Mouse (Mus musculus) NIH3T3 (cell line): ENCODE results near the gene Slain1.

ENCODE experiments used
- DNase-seq: peaks from one replicate; pipeline ENCODE4 v3.0.0-alpha.2; 2012; ENCODE audit warnings: low read depth

Gene Slain1

GRCm38 (mm10) chr14:103649896-103650334 is at the start of gene Slain1:
Gene Slain1 (plus strand): TSS chr14:103650228.
- DNase-seq: no peak

GRCm38 (mm10) chr14:103608063-103608462 is 42.0 kb upstream of the Slain1 start:
- DNase-seq: no peak

DNA sequence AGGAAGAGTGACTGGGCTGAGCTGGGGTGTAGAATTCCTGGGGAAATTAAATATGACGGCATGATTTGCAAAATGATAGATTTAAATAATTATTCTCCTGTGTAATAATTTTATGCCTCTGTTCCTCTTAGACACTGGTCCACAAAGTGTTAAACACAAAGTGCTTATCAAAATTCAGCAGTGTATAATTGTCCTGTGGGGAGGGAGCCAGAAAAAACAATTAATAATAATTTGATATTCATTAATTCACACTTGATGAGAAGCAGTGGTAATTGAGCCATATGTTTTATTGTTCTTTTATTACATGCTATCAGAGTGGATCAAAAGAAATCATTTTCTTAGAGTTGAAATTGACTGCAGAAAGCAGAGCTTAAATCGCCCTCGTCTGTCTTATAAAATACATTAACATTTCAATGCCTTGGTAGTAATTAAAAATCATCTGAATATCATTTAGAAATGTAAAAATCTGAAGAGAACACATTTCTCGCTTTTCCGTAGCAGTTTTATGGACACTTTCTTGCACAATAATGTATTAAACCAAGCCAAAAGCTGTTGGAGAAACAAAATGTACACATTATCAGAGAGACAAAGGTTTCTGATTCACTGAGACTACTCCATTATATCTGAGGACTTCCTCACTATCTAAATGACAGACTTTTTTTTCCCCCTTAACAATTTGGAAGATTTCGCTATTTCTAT is 36.3 kb upstream of the Slain1 start:
- DNase-seq: no peak

DNA sequence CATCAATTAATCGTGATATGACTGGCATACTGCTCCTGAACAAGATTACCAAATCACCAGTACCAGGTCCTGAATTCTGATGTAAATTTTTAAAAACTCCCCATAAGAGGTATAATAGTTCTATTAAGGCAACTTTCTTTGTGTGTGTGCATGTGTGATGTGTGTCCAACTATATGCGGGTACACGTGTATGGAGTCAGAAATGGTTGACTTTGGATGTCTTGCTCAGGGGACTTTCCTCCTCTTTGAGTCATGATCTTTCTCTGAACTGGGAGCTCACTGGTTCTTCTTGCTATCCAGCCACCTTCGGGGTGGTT is 35.8 kb upstream of the Slain1 start:
- no peak for DNase-seq

- no peak for DNase-seq
Measured at GRCm38 (mm10) chr14:103619756-103620155, 30.3 kb upstream of the Slain1 start.

DNA sequence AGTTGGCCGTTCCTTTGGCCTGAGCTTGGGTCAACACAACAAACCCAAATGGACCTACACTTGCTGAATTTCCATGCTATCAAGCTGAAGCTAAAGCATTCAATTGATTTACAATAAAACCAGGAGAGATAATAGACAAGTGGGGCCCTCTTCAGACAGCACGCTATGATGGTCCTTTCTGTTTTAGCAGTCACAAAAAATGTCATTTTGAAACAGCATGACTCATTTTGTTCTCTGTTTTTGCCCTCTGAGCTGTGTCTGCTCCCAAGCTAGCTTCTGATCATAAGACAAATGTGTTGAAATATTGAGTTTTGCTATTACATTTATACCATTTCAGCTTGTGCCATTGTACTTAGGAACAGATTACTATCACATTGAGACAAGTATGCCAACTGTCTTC is 28.8 kb upstream of the Slain1 start:
- DNase-seq: no peak

GRCm38 (mm10) chr14:103626100-103626499 is 23.9 kb upstream of the Slain1 start:
- no peak for DNase-seq

DNA sequence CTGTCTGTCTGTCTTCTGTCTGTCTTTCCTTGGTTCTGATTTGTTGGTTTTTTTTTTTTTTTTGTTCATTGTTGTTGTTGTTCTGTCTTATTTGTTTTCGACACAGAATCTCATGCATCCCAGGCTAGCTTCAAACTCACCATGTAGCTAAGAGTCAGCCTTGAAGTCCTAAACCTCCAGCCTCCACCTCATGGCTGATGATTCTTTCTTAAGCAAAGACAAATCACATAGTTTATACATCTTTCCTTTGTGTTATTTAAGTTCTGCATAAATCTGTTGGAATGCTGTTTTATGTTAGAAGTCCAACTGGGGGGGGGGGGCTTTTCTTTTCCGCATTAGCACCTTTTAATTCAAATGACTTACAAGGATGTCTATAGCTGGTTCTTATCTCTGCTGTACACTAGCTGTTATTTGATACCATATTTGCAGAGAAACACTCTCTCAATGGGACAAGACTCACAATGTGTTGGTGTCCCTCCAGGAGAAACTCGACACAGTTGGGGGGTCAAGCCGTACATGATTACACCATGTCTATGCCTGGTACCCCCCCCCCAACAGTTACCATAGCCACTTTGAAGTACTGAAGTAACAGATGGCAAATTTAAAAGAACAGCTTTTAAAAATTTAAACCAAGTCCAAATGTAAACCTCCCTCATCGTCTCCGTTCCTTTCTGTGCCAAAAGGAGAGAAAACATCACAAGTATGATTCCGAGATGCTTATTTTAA is 20.2 kb upstream of the Slain1 start:
- DNase-seq: no peak

GRCm38 (mm10) chr14:103630545-103630944 is 19.5 kb upstream of the Slain1 start:
- DNase-seq: no peak

DNA sequence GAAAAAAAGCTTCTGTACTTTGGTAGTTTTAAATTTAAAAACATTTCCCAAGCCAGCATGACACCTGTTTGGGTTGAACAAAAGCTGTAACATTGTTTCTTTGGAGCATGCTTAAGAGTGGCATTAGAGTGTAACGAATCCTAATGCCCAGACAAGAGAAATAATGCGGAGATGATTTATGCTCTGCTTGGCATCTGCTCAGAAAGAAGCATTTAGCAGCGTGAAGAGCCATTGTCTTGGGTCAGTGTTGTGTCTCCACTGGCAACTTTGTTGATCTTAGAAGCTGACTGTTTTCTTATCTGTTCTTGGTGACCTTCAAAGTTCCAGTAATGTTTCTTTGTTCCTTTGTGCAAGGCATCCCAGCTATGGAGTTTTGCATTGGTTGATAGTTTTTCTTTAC is 6.1 kb upstream of the Slain1 start:
- no peak for DNase-seq

DNA sequence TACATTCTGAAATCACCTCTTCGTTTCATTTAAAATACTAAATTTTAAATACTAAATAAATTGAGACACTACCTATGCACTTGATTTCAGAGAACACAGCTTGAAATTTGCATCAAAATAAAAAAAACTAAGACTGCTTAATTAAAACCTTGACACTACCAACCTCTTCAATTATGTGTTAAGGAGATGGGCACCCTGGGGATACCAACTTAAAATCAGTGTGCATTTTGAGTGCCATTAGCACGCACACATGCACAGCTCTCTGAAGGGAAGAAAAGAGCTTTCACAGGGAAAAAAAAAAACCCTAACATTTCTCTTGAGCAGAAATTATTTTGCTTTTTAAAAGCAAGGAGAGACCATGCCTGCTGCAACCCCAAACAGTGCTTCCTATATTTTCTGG is 2.0 kb upstream of the Slain1 start:
- DNase-seq: no peak

GRCm38 (mm10) chr14:103648623-103649255 is 1.3 kb upstream of the Slain1 start:
- no peak for DNase-seq

- DNase-seq: no peak
Measured at GRCm38 (mm10) chr14:103649302-103649701, 726 bp upstream of the Slain1 start.

- DNase-seq: no peak
Measured at GRCm38 (mm10) chr14:103650413-103651101, 529 bp downstream of the Slain1 start.

DNA sequence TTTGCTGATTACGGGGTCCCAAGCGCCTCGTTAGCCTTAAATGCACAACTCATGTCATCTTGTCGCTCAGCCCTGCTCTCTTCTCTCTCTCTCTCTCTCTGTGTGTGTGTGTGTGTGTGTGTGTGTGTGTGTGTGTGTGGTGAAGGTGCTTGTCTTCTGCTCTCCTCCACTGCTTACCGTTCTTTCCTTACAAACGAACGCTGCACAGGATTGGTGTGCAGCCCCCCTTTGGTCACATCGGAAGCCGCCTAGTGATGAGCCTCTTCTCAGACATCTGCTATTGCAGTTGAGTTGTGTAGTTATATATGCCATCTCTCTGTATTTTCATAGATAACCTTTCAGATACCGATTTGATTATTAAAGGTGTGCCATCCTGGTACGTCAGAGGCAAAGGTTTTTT is 1.1 kb downstream of the Slain1 start:
- DNase-seq: no peak

DNA sequence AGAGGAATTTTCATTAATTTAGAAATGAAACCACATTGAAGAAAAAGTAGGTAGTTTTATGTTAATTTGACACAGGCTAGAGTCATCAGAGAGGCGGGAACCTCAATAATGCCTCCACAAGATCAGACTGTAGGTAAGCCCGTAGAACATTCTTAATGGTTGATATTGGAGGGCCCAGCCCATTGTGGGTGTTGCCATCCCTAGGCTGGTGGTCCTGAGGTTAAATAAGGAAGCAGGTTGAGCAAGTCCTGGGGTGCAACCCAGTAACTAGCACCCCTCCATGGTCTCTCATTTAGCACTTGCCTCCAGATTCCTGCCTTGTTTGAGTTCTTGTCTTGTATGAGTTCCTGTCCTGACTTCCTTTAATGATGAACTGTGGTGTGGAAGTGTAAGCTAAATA is 1.5 kb downstream of the Slain1 start:
- DNase-seq: no peak

DNA sequence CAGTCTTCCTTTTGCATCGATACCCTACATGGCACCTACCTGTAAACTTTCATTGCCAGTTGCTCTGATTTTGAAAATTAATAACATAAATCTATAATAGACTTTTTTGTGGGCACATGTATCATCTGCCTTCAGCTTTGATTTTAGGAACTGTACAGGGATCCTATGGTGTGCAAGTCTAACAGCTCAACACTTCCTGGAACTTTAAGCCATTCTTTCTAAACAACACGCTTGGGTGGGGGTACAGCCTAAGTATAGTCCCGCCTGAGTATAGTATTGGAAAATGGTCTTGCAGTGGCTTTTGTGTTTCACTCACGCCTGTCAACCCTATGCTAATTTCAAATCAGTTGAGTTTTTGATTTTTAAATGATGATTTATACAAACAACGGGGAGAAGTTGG is 2.5 kb downstream of the Slain1 start:
- DNase-seq: no peak

GRCm38 (mm10) chr14:103653800-103654199 is 3.8 kb downstream of the Slain1 start:
- no peak for DNase-seq

DNA sequence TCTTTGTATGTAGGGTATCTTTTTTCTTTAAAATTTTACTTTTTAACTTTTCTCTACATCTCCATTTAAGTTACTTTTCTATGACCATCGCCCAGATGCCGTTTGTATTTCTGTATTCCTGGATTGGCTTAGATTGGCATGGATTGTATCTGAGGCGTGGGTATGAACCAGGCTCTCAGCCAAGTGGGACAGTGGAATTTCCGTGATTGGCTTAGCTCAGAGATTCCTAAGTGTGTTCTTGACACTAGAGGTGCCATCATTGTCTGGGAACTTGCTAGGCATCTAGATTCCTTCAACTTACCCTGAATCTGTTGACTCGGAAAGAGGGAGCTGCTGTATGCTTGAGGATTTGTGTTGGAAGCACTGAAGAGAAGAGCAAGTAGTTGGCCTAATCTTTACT is 5.4 kb downstream of the Slain1 start:
- no peak for DNase-seq

GRCm38 (mm10) chr14:103657876-103658275 is 7.8 kb downstream of the Slain1 start:
- no peak for DNase-seq

DNA sequence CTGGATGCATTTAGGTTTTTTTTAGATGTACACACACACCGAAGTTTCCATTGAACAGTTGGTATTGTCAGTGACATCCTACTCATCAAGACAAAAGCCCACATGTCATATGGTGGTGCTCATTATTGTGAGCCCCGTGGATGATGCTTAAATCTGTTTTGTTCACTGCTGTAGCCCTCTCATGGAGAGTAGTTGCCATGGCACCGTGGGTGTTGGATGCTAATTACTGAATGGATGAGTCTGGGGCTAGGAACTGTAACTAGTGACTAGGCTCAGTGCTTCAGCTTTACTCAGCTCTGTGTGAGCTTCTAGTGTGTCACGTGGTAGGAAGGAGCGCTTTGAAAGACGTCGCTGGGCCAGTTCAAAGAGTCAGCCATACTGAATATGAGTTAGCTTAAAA is 13.0 kb downstream of the Slain1 start:
- DNase-seq: no peak

- DNase-seq: no peak
Measured at GRCm38 (mm10) chr14:103664391-103664790, 14.4 kb downstream of the Slain1 start.
